Mouse (Mus musculus) layer of hippocampus, postnatal 25 days (tissue): Measurements from ENCODE around the gene Vmn2r23. TPM values are rescaled to one million over a fixed set of nuclear protein-coding genes. Genes with fewer than 3 reads are reported as not detected.
"Not testable (repeated sequence)": the region's sequence is repeated elsewhere in the genome, so short reads cannot be mapped to it uniquely, and the experiment has no call there.

Experiments
- DNase-seq, 2 experiments: peaks; one replicate each; pipeline ENCODE4 v3.0.0; 2022; ENCODE audit warnings: mixed read lengths in 2 of 2, low spot score in 1 of 2; ENCODE audit errors: extremely low spot score in 1 of 2
- total RNA-seq, 2 experiments: library from RNA; stranded (reverse); gene quantifications; 2 replicates each; pipeline ENCODE4 v1.2.3; 2021

Gene Vmn2r23
- total RNA-seq, result not detected

- DNase-seq, result no peak
Measured at GRCm38 (mm10) chr6:123702370-123702769, at the start of gene Vmn2r23. TSS of gene Vmn2r23 (plus strand) at chr6:123702670.

GRCm38 (mm10) chr6:123657040-123657439 lies 45.4 kb upstream of the Vmn2r23 start:
- no peak for DNase-seq

GRCm38 (mm10) chr6:123696639-123697038 lies 5.8 kb upstream of the Vmn2r23 start:
- DNase-seq, result not testable (repeated sequence)

- no peak for DNase-seq
Measured at GRCm38 (mm10) chr6:123697213-123697612, 5.3 kb upstream of the Vmn2r23 start.

GRCm38 (mm10) chr6:123770031-123770430 lies 67.6 kb downstream of the Vmn2r23 start:
- DNase-seq, result no peak

GRCm38 (mm10) chr6:123778579-123778978 lies 76.1 kb downstream of the Vmn2r23 start, which contains the start of gene Vmn2r24:
TSS of gene Vmn2r24 (plus strand) at chr6:123778879.
- no peak for DNase-seq

- no peak for DNase-seq
Measured at GRCm38 (mm10) chr6:123784857-123785256, 82.4 kb downstream of the Vmn2r23 start.

GRCm38 (mm10) chr6:123793746-123794145 lies 91.3 kb downstream of the Vmn2r23 start:
- DNase-seq, result no peak

Other genes starting within 250 kb of the Vmn2r23 start
- gene Vmn2r21, start 169.3 kb upstream of the Vmn2r23 start, total RNA-seq, result not detected
- not detected for gene Vmn2r22, start 51.9 kb upstream of the Vmn2r23 start, total RNA-seq
- gene Vmn2r24, start 76.2 kb downstream of the Vmn2r23 start, total RNA-seq, result not detected
- gene Vmn2r25, start 150.8 kb downstream of the Vmn2r23 start, total RNA-seq, result not detected